Mouse (Mus musculus) stomach, embryonic 15.5 days (tissue): ENCODE data around the gene Anapc2. TPM values are rescaled to one million over a fixed set of nuclear protein-coding genes. Genes with fewer than 3 reads are reported as not detected.

Source experiments
- ATAC-seq: fragments of 200-750 bp; cut with Nextera tagmentation; 2 replicates; pipeline ENCODE4 v1.8.0; 2017; ENCODE audit warnings: low read depth, moderate number of reproducible peaks, moderate TSS enrichment; ENCODE audit not compliant: insufficient read depth, low FRiP score
- H3K27ac ChIP-seq: fragments of 300-500 bp; sonication (generic); 2 replicates; pipeline ENCODE4 v1.5.1; 2015; ENCODE audit warnings: mild to moderate bottlenecking, inconsistent platforms
- H3K27me3 ChIP-seq: fragments of 300-500 bp; sonication (generic); replicated peaks from 2 replicates; pipeline ENCODE4 v1.6.1; 2015; ENCODE audit warnings: inconsistent platforms
- H3K36me3 ChIP-seq: fragments of 300-500 bp; sonication (generic); 2 replicates; pipeline ENCODE4 v1.6.1; 2015; ENCODE audit warnings: inconsistent platforms
- H3K4me1 ChIP-seq: fragments of 300-500 bp; sonication (generic); 2 replicates; pipeline ENCODE4 v1.6.1; 2015; ENCODE audit warnings: inconsistent platforms
- H3K4me2 ChIP-seq: fragments of 300-500 bp; sonication (generic); 2 replicates; pipeline ENCODE4 v1.6.1; 2015; ENCODE audit warnings: mild to moderate bottlenecking, inconsistent platforms
- H3K4me3 ChIP-seq: fragments of 300-500 bp; sonication (generic); replicated peaks from 2 replicates; pipeline ENCODE4 v1.5.1; 2015; ENCODE audit warnings: inconsistent platforms
- H3K9ac ChIP-seq: fragments of 300-500 bp; sonication (generic); 2 replicates; pipeline ENCODE4 v1.6.1; 2015; ENCODE audit warnings: inconsistent platforms
- H3K9me3 ChIP-seq: fragments of 300-500 bp; sonication (generic); 2 replicates; pipeline ENCODE4 v1.6.1; 2016; ENCODE audit warnings: inconsistent platforms
- WGBS: fragments of 180-500 bp; shearing (Covaris S2); methylation state at CpG from one replicate; pipeline ENCODE4 v1.1.7; 2015; 5-methylcytosine and 5-hydroxymethylcytosine counted together
- polyA plus RNA-seq: library from polyadenylated mRNA; unstranded; fragments of >200 nt; fragmentation: Nextera tagmentation; extraction: Ambion mirVana; gene quantifications from 2 replicates; pipeline ENCODE4 v1.2.1, GENCODE M21; 2015

Anapc2 gene
- 108 and 114 TPM in 2 replicates for polyA plus RNA-seq

- WGBS, result under 1% methylated on average over 53 of the region's 55 CpGs
- Histone ChIP-seq H3K4me3 (peak within 1 kb of the TSS; percentile 96), H3K9ac (peak within 1 kb of the TSS; percentile 84), H3K36me3 (peaks cover 46% of the 10 kb centered on the region), H3K27ac (peak within 1 kb of the TSS; percentile 92), H3K4me2 (peak within 1 kb of the TSS; percentile 91), H3K4me1 (peaks cover 36% of the 10 kb centered on the region), H3K9me3 (no peaks in the 10 kb centered on the region), H3K27me3 (no peaks in the 10 kb centered on the region)
- peak; percentile 96 for ATAC-seq
Measured at GRCm38 (mm10) chr2:25271827-25272511, at the start of gene Anapc2, which contains the start of gene Ssna1. TSS of gene Anapc2 (plus strand) at chr2:25272478. TSS of gene Ssna1 (minus strand) at chr2:25272438.

GRCm38 (mm10) chr2:25223681-25224491, 48.4 kb upstream of the Anapc2 start:
- peak overlapping the region; percentile 90 for H3K4me2 ChIP-seq
- 1% methylated on average over 53 of the region's 53 CpGs for WGBS

GRCm38 (mm10) chr2:25224492-25224765, 47.8 kb upstream of the Anapc2 start, which contains the start of gene Tubb4b:
TSS of gene Tubb4b (minus strand) at chr2:25224702.
- no peaks in the 10 kb centered on the region for H3K27me3 ChIP-seq
- H3K4me1 ChIP-seq, result peaks cover 16% of the 10 kb centered on the region
- peak within 1 kb of the TSS; percentile 90 for H3K4me2 ChIP-seq
- no peaks in the 10 kb centered on the region for H3K9me3 ChIP-seq
- H3K27ac ChIP-seq, result peak within 1 kb of the TSS; percentile 99
- H3K9ac ChIP-seq, result peak within 1 kb of the TSS; percentile 92
- under 1% methylated on average over 17 of the region's 17 CpGs for WGBS
- H3K36me3 ChIP-seq, result no peaks in the 10 kb centered on the region
- no peak for ATAC-seq
- H3K4me3 ChIP-seq, result peak within 1 kb of the TSS; percentile 93

More at GRCm38 (mm10) chr2:25223681-25224491, 48.4 kb upstream of the Anapc2 start:
- Histone ChIP-seq H3K36me3 (no peaks in the 10 kb centered on the region), H3K4me3 (peak overlapping the region; percentile 93), H3K4me1 (peaks cover 16% of the 10 kb centered on the region), H3K9ac (peak overlapping the region; percentile 92), H3K27me3 (no peaks in the 10 kb centered on the region), H3K9me3 (no peaks in the 10 kb centered on the region), H3K27ac (peak overlapping the region; percentile 99)
- peak; percentile 61 for ATAC-seq

GRCm38 (mm10) chr2:25224766-25225752, 47.2 kb upstream of the Anapc2 start:
- no peaks in the 10 kb centered on the region for H3K9me3 ChIP-seq
- H3K4me1 ChIP-seq, result peaks cover 16% of the 10 kb centered on the region
- H3K27ac ChIP-seq, result peak overlapping the region; percentile 99
- H3K27me3 ChIP-seq, result no peaks in the 10 kb centered on the region
- WGBS, result 1% methylated on average over 41 of the region's 41 CpGs
- H3K4me2 ChIP-seq, result peak overlapping the region; percentile 51
- no peaks in the 10 kb centered on the region for H3K36me3 ChIP-seq
- no peak overlapping the region for H3K9ac ChIP-seq
- ATAC-seq, result peak; percentile 95
- H3K4me3 ChIP-seq, result peak overlapping the region; percentile 93

GRCm38 (mm10) chr2:25225811-25226379, 46.4 kb upstream of the Anapc2 start:
- no peak for ATAC-seq
- peak overlapping the region; percentile 51 for H3K4me2 ChIP-seq
- H3K27me3 ChIP-seq, result no peaks in the 10 kb centered on the region
- no peak overlapping the region for H3K9ac ChIP-seq
- no peaks in the 10 kb centered on the region for H3K9me3 ChIP-seq
- 74% methylated on average over 8 of the region's 8 CpGs for WGBS
- no peaks in the 10 kb centered on the region for H3K36me3 ChIP-seq
- peaks cover 16% of the 10 kb centered on the region for H3K4me1 ChIP-seq
- H3K27ac ChIP-seq, result peak overlapping the region; percentile 99
- peak overlapping the region; percentile 54 for H3K4me3 ChIP-seq

- no peak for ATAC-seq
- H3K9ac ChIP-seq, result no peak overlapping the region
- WGBS, result 81% methylated on average over 5 of the region's 5 CpGs
Measured at GRCm38 (mm10) chr2:25226864-25227263, 45.4 kb upstream of the Anapc2 start.

GRCm38 (mm10) chr2:25227406-25227805, 44.9 kb upstream of the Anapc2 start:
- Histone ChIP-seq H3K36me3 (no peaks in the 10 kb centered on the region), H3K27ac (no peak overlapping the region), H3K9me3 (no peaks in the 10 kb centered on the region), H3K27me3 (no peaks in the 10 kb centered on the region), H3K4me1 (peaks cover 16% of the 10 kb centered on the region), H3K4me3 (no peak overlapping the region), H3K4me2 (no peak overlapping the region), H3K9ac (no peak overlapping the region)
- ATAC-seq, result no peak
- WGBS, result 91% methylated on average over 4 of the region's 4 CpGs

More at GRCm38 (mm10) chr2:25226864-25227263, 45.4 kb upstream of the Anapc2 start:
- Histone ChIP-seq H3K27ac (no peak overlapping the region), H3K9me3 (no peaks in the 10 kb centered on the region), H3K27me3 (no peaks in the 10 kb centered on the region), H3K4me2 (no peak overlapping the region), H3K4me1 (peaks cover 16% of the 10 kb centered on the region), H3K36me3 (no peaks in the 10 kb centered on the region), H3K4me3 (no peak overlapping the region)

- no peak overlapping the region; the same call in 1 of the 2 replicates for H3K9ac ChIP-seq
- WGBS, result under 1% methylated on average over 7 of the region's 7 CpGs
Measured at GRCm38 (mm10) chr2:25228431-25228889, 43.8 kb upstream of the Anapc2 start.

GRCm38 (mm10) chr2:25228995-25229530, 43.2 kb upstream of the Anapc2 start:
- Histone ChIP-seq H3K36me3 (no peaks in the 10 kb centered on the region), H3K4me3 (no peak overlapping the region), H3K27ac (peak overlapping the region; percentile 75; the same call in 1 of the 2 replicates), H3K4me2 (peak overlapping the region; percentile 48), H3K9me3 (no peaks in the 10 kb centered on the region), H3K27me3 (no peaks in the 10 kb centered on the region), H3K9ac (no peak overlapping the region; the same call in 1 of the 2 replicates), H3K4me1 (peaks cover 8% of the 10 kb centered on the region)
- no peak for ATAC-seq
- whole genome bisulfite sequencing, result 70% methylated on average over 6 of the region's 6 CpGs

More at GRCm38 (mm10) chr2:25228431-25228889, 43.8 kb upstream of the Anapc2 start:
- Histone ChIP-seq H3K36me3 (no peaks in the 10 kb centered on the region), H3K4me2 (peak overlapping the region; percentile 48), H3K4me1 (peaks cover 12% of the 10 kb centered on the region), H3K27me3 (no peaks in the 10 kb centered on the region), H3K4me3 (peak overlapping the region; percentile 26; the same call in 1 of the 2 replicates), H3K9me3 (no peaks in the 10 kb centered on the region), H3K27ac (peak overlapping the region; percentile 75; the same call in 1 of the 2 replicates)
- ATAC-seq, result 0 out of 2 replicates have a peak, but pooled peaks have one; percentile 2

GRCm38 (mm10) chr2:25229582-25229981, 42.7 kb upstream of the Anapc2 start:
- no peak for ATAC-seq
- Histone ChIP-seq H3K4me3 (no peak overlapping the region), H3K27me3 (no peaks in the 10 kb centered on the region), H3K4me1 (peaks cover 8% of the 10 kb centered on the region), H3K9me3 (no peaks in the 10 kb centered on the region), H3K27ac (no peak overlapping the region), H3K9ac (no peak overlapping the region), H3K36me3 (no peaks in the 10 kb centered on the region), H3K4me2 (no peak overlapping the region)
- WGBS, result 79% methylated on average over 5 of the region's 5 CpGs
